ENCODE assay signal across 26 mouse cellular contexts in genomic region chr5:134998359-134998758, GRCm38 (mm10). TPM values are rescaled to one million over a fixed set of nuclear protein-coding genes. Genes with fewer than 3 reads are reported as not detected.
DNase-seq lines count a peak whose midpoint lies in the region; ATAC-seq and TF ChIP-seq lines count a peak whose summit lies in the region.
"Had no signal": no experiment of that assay in that cellular context is flagged by ENCODE, and none has a peak within 500 bp of the region (broad histone marks: within the 10 kb centered on the region; RNA-seq: fewer than 3 reads in every experiment).

No protein-coding gene starts in this region.

- peak overlapping the region; percentile 50; the same call in 1 of the 2 replicates for H3K27ac ChIP-seq in lung, embryonic 14.5 days (ENCODE audit: low read depth)
- H3K27ac ChIP-seq in embryonic facial prominence, embryonic 10.5 days (replicated peaks): peak overlapping the region; percentile 49; the same call in 1 of the 2 replicates
- peak overlapping the region; percentile 76; the same call in 1 of the 2 replicates for H3K27ac ChIP-seq in limb, embryonic 13.5 days
- H3K27ac ChIP-seq: forebrain, embryonic 13.5 days; gastrocnemius, adult 2 months; heart, embryonic 10.5 days; hindbrain, embryonic 15.5 days; intestine, embryonic 15.5 days; liver, embryonic 15.5 days; neural tube, embryonic 15.5 days had no signal

- ATAC-seq in lung, embryonic 14.5 days (ENCODE audit: insufficient read depth): no peak
- ATAC-seq in limb, embryonic 13.5 days (ENCODE audit: low FRiP score, low read depth): no peak
- ATAC-seq: forebrain, embryonic 13.5 days; intestine, embryonic 15.5 days had no signal

- H3K27me3 ChIP-seq in lung, embryonic 14.5 days (ENCODE audit: insufficient read depth, low read length): no peaks in the 10 kb centered on the region
- peaks cover 6% of the 10 kb centered on the region for H3K27me3 ChIP-seq in embryonic facial prominence, embryonic 10.5 days (replicated peaks; ENCODE audit: low read depth, poor library complexity, severe bottlenecking)
- no peaks in the 10 kb centered on the region for H3K27me3 ChIP-seq in limb, embryonic 13.5 days
- H3K27me3 ChIP-seq: forebrain, embryonic 13.5 days; hindbrain, embryonic 15.5 days; intestine, embryonic 15.5 days; neural tube, embryonic 15.5 days had no signal

- 55% methylated on average over 6 of the region's 6 CpGs for WGBS in lung, embryonic 14.5 days
- WGBS in embryonic facial prominence, embryonic 10.5 days: 75% methylated on average over 6 of the region's 6 CpGs
- 51% methylated on average over 6 of the region's 6 CpGs for WGBS in limb, embryonic 13.5 days

- H3K4me3 ChIP-seq in lung, embryonic 14.5 days (ENCODE audit: low read depth, low read length): no peak overlapping the region
- no peak overlapping the region for H3K4me3 ChIP-seq in embryonic facial prominence, embryonic 10.5 days
- H3K4me3 ChIP-seq in limb, embryonic 13.5 days: no peak overlapping the region
- H3K4me3 ChIP-seq: erythroblast, embryonic 14.5 days; forebrain, embryonic 13.5 days; gastrocnemius, adult 2 months; heart, embryonic 10.5 days; hindbrain, embryonic 15.5 days; intestine, embryonic 15.5 days; liver, embryonic 15.5 days; neural tube, embryonic 15.5 days had no signal

- no peak overlapping the region for H3K4me2 ChIP-seq in lung, embryonic 14.5 days
- no peak overlapping the region for H3K4me2 ChIP-seq in limb, embryonic 13.5 days (replicated peaks)
- H3K4me2 ChIP-seq: forebrain, embryonic 13.5 days; hindbrain, embryonic 15.5 days; intestine, embryonic 15.5 days; liver, embryonic 15.5 days; midbrain, embryonic 11.5 days; neural tube, embryonic 15.5 days had no signal

- no peak overlapping the region for H3K9ac ChIP-seq in lung, embryonic 14.5 days
- H3K9ac ChIP-seq in limb, embryonic 13.5 days: no peak overlapping the region
- H3K9ac ChIP-seq: forebrain, embryonic 13.5 days; hindbrain, embryonic 15.5 days; intestine, embryonic 15.5 days; liver, embryonic 15.5 days; neural tube, embryonic 15.5 days had no signal

- TF ChIP-seq CTCF in lung, embryonic 14.5 days (IDR thresholded peaks at IDR 0.05; ENCODE audit: low read depth): no peak

- H3K4me1 ChIP-seq in lung, embryonic 14.5 days (ENCODE audit: insufficient read depth): 0 out of 2 replicates have a peak, but pooled peaks cover 11% of the 10 kb centered on the region
- peaks cover 27% of the 10 kb centered on the region for H3K4me1 ChIP-seq in embryonic facial prominence, embryonic 10.5 days
- peaks cover 22% of the 10 kb centered on the region for H3K4me1 ChIP-seq in limb, embryonic 13.5 days

- DNase-seq in lung, embryonic 14.5 days: no peak
- DNase-seq in lung, postnatal 14 days: no peak
- DNase-seq in 3T3-L1 (ENCODE audit: low read depth, low spot score): peak; percentile 26
- DNase-seq in embryonic facial prominence, embryonic 10.5 days (ENCODE audit: low spot score): no peak
- DNase-seq in urinary bladder, postnatal 36 days (ENCODE audit: low spot score in 2 of 2): no peak
- DNase-seq in MN1 (ENCODE audit: low spot score): no peak
- DNase-seq: adrenal gland, postnatal 10 days; cerebellum, adult 18-20 months; cerebellum, postnatal 36 days; embryo, embryonic 11 days; gastrocnemius, adult 2 months; kidney, adult 9 months; kidney, postnatal 14 days; left cerebral cortex, postnatal 4 days; right cerebral cortex, adult 18-20 months had no signal

- no peaks in the 10 kb centered on the region for H3K36me3 ChIP-seq in lung, embryonic 14.5 days (ENCODE audit: insufficient read depth)
- no peaks in the 10 kb centered on the region for H3K36me3 ChIP-seq in embryonic facial prominence, embryonic 10.5 days (replicated peaks)
- no peaks in the 10 kb centered on the region for H3K36me3 ChIP-seq in limb, embryonic 13.5 days
- H3K36me3 ChIP-seq: heart, embryonic 10.5 days; hindbrain, embryonic 15.5 days; intestine, embryonic 15.5 days; liver, embryonic 15.5 days; neural tube, embryonic 15.5 days had no signal

- H3K9me3 ChIP-seq in lung, embryonic 14.5 days (ENCODE audit: low read depth, low read length): no peaks in the 10 kb centered on the region
- no peaks in the 10 kb centered on the region for H3K9me3 ChIP-seq in embryonic facial prominence, embryonic 10.5 days
- H3K9me3 ChIP-seq in limb, embryonic 13.5 days: no peaks in the 10 kb centered on the region
- H3K9me3 ChIP-seq: forebrain, embryonic 13.5 days; heart, embryonic 10.5 days; hindbrain, embryonic 15.5 days; intestine, embryonic 15.5 days; liver, embryonic 15.5 days; neural tube, embryonic 15.5 days had no signal

RNA-seq across cellular contexts. Expression of gene Abhd11, which starts 10.6 kb away (rescaled TPM):
- 60.0 and 71.0 TPM in 2 replicates for polyA plus RNA-seq in lung, embryonic 14.5 days (2014; fragmentation: Nextera tagmentation; extraction: Ambion mirVana)
- polyA plus RNA-seq in embryonic facial prominence, embryonic 10.5 days (2016; fragmentation: Nextera tagmentation; extraction: Ambion mirVana): 39.6 and 41.7 TPM in 2 replicates
- polyA plus RNA-seq in limb, embryonic 13.5 days (2015; fragmentation: Nextera tagmentation; extraction: Ambion mirVana): 51.7 and 55.1 TPM in 2 replicates

RNA-seq across cellular contexts. Expression of gene Cldn3, which starts 12.3 kb away (rescaled TPM):
- 137 and 139 TPM in 2 replicates for polyA plus RNA-seq in lung, embryonic 14.5 days (2014; fragmentation: Nextera tagmentation; extraction: Ambion mirVana)
- polyA plus RNA-seq in embryonic facial prominence, embryonic 10.5 days (2016; fragmentation: Nextera tagmentation; extraction: Ambion mirVana): 18.2 and 18.8 TPM in 2 replicates
- polyA plus RNA-seq in limb, embryonic 13.5 days (2015; fragmentation: Nextera tagmentation; extraction: Ambion mirVana): 8.1 and 8.4 TPM in 2 replicates
- polyA plus RNA-seq: C2C12 had no signal

RNA-seq across cellular contexts. Expression of gene Stx1a, which starts 24.9 kb away (rescaled TPM):
- 13.2 and 14.5 TPM in 2 replicates for polyA plus RNA-seq in lung, embryonic 14.5 days (2014; fragmentation: Nextera tagmentation; extraction: Ambion mirVana)
- polyA plus RNA-seq in embryonic facial prominence, embryonic 10.5 days (2016; fragmentation: Nextera tagmentation; extraction: Ambion mirVana): 13.5 and 13.8 TPM in 2 replicates
- polyA plus RNA-seq in limb, embryonic 13.5 days (2015; fragmentation: Nextera tagmentation; extraction: Ambion mirVana): 11.7 and 13.1 TPM in 2 replicates

RNA-seq across cellular contexts. Expression of gene Cldn4, which starts 51.6 kb away (rescaled TPM):
- 41.9 and 42.4 TPM in 2 replicates for polyA plus RNA-seq in lung, embryonic 14.5 days (2014; fragmentation: Nextera tagmentation; extraction: Ambion mirVana)
- polyA plus RNA-seq in embryonic facial prominence, embryonic 10.5 days (2016; fragmentation: Nextera tagmentation; extraction: Ambion mirVana): 16.7 and 17.5 TPM in 2 replicates
- 16.7 and 18.9 TPM in 2 replicates for polyA plus RNA-seq in limb, embryonic 13.5 days (2015; fragmentation: Nextera tagmentation; extraction: Ambion mirVana)
- polyA plus RNA-seq: erythroblast, embryonic 14.5 days; forebrain, embryonic 13.5 days; heart, postnatal 0 days had no signal
